Mouse (Mus musculus): ENCODE results near the gene Pabpc1l. TPM values are rescaled to one million over a fixed set of nuclear protein-coding genes. Genes with fewer than 3 reads are reported as not detected.

Gene Pabpc1l
- polyA plus RNA-seq, 1 experiment from 2014 or later, result 0.85 TPM

- Histone ChIP-seq H3K27me3 (ENCODE audit: control insufficient read depth, insufficient read depth, low read length) (no peaks in the 10 kb centered on the region), H3K36me3 (ENCODE audit: control insufficient read depth, insufficient read depth, low read length) (no peaks in the 10 kb centered on the region), H3K27ac (replicated peaks) (no peak overlapping the region), H3K4me1 (replicated peaks; ENCODE audit: control insufficient read depth, insufficient read depth) (peaks cover 3% of the 10 kb centered on the region; the same call in 1 of the 2 replicates), H3K9ac (ENCODE audit: low read length) (no peak overlapping the region), H3K4me2 (replicated peaks; ENCODE audit: low read depth) (no peak overlapping the region), H3K4me3 (ENCODE audit: low read depth, low read length) (no peak overlapping the region), H3K9me3 (ENCODE audit: control insufficient read depth, low read length) (no peaks in the 10 kb centered on the region)
- TF ChIP-seq EP300 (optimal IDR thresholded peaks at IDR 0.05) (no peak), CTCF (IDR thresholded peaks at IDR 0.05; ENCODE audit: low read depth) (no peak)
- no peak for ATAC-seq (ENCODE audit: low FRiP score, low TSS enrichment)
- no peak for DNase-seq (ENCODE audit: low spot score)
- WGBS, result 80% methylated on average over 7 of the region's 7 CpGs
These were observed 47.9 kb downstream of the Pabpc1l start for GRCm38 (mm10) chr2:164073120-164073519.

GRCm38 (mm10) chr2:164073918-164074578 lies 48.8 kb downstream of the Pabpc1l start:
- Histone ChIP-seq H3K4me1 (replicated peaks; ENCODE audit: control insufficient read depth, insufficient read depth) (peaks cover 3% of the 10 kb centered on the region; the same call in 1 of the 2 replicates), H3K27me3 (ENCODE audit: control insufficient read depth, insufficient read depth, low read length) (no peaks in the 10 kb centered on the region), H3K9ac (ENCODE audit: low read length) (peak overlapping the region; percentile 82), H3K4me3 (ENCODE audit: low read depth, low read length) (peak overlapping the region; percentile 87), H3K36me3 (ENCODE audit: control insufficient read depth, insufficient read depth, low read length) (no peaks in the 10 kb centered on the region), H3K4me2 (replicated peaks; ENCODE audit: low read depth) (peak overlapping the region; percentile 81), H3K27ac (replicated peaks) (peak overlapping the region; percentile 63), H3K9me3 (ENCODE audit: control insufficient read depth, low read length) (no peaks in the 10 kb centered on the region)
- DNase-seq (ENCODE audit: low spot score), result peak; percentile 99
- ATAC-seq (ENCODE audit: low FRiP score, low TSS enrichment), result peak; percentile 90
- WGBS, result under 1% methylated on average over 48 of the region's 48 CpGs
- TF ChIP-seq CTCF (IDR thresholded peaks at IDR 0.05; ENCODE audit: low read depth), result peak; percentile 94
- TF ChIP-seq EP300 (optimal IDR thresholded peaks at IDR 0.05), result no peak

- WGBS, result 23% methylated on average over 5 of the region's 5 CpGs
These were observed 49.8 kb downstream of the Pabpc1l start for GRCm38 (mm10) chr2:164075088-164075487.

GRCm38 (mm10) chr2:164076874-164077425 lies 51.7 kb downstream of the Pabpc1l start:
- no peak for ATAC-seq (ENCODE audit: low FRiP score, low TSS enrichment)

More at GRCm38 (mm10) chr2:164075088-164075487, 49.8 kb downstream of the Pabpc1l start:
- peak overlapping the region; percentile 81 for H3K4me2 ChIP-seq (replicated peaks; ENCODE audit: low read depth)
- no peaks in the 10 kb centered on the region for H3K36me3 ChIP-seq (ENCODE audit: control insufficient read depth, insufficient read depth, low read length)
- no peak overlapping the region; the same call in 1 of the 2 replicates for H3K27ac ChIP-seq (replicated peaks)
- no peaks in the 10 kb centered on the region for H3K27me3 ChIP-seq (ENCODE audit: control insufficient read depth, insufficient read depth, low read length)
- H3K4me1 ChIP-seq (replicated peaks; ENCODE audit: control insufficient read depth, insufficient read depth), result peaks cover under 1% of the 10 kb centered on the region; the same call in 1 of the 2 replicates
- no peaks in the 10 kb centered on the region for H3K9me3 ChIP-seq (ENCODE audit: control insufficient read depth, low read length)
- H3K4me3 ChIP-seq (ENCODE audit: low read depth, low read length), result peak overlapping the region; percentile 87
- TF ChIP-seq EP300 (optimal IDR thresholded peaks at IDR 0.05), result no peak
- no peak for TF ChIP-seq CTCF (IDR thresholded peaks at IDR 0.05; ENCODE audit: low read depth)
- H3K9ac ChIP-seq (ENCODE audit: low read length), result no peak overlapping the region
- DNase-seq (ENCODE audit: low spot score) (peak; percentile 35), ATAC-seq (ENCODE audit: low FRiP score, low TSS enrichment) (no peak)

GRCm38 (mm10) chr2:164077875-164078274 lies 52.6 kb downstream of the Pabpc1l start:
- Histone ChIP-seq H3K9me3 (ENCODE audit: control insufficient read depth, low read length) (no peaks in the 10 kb centered on the region), H3K27ac (replicated peaks) (no peak overlapping the region), H3K4me3 (ENCODE audit: low read depth, low read length) (no peak overlapping the region), H3K4me1 (replicated peaks; ENCODE audit: control insufficient read depth, insufficient read depth) (no peaks in the 10 kb centered on the region), H3K36me3 (ENCODE audit: control insufficient read depth, insufficient read depth, low read length) (peaks cover 9% of the 10 kb centered on the region), H3K27me3 (ENCODE audit: control insufficient read depth, insufficient read depth, low read length) (no peaks in the 10 kb centered on the region), H3K4me2 (replicated peaks; ENCODE audit: low read depth) (no peak overlapping the region), H3K9ac (ENCODE audit: low read length) (no peak overlapping the region)
- 55% methylated on average over 5 of the region's 5 CpGs for WGBS
- DNase-seq (ENCODE audit: low spot score) (no peak), ATAC-seq (ENCODE audit: low FRiP score, low TSS enrichment) (no peak)
- TF ChIP-seq CTCF (IDR thresholded peaks at IDR 0.05; ENCODE audit: low read depth), result no peak
- no peak for TF ChIP-seq EP300 (optimal IDR thresholded peaks at IDR 0.05)

More at GRCm38 (mm10) chr2:164076874-164077425, 51.7 kb downstream of the Pabpc1l start:
- Histone ChIP-seq H3K27ac (replicated peaks) (no peak overlapping the region), H3K4me2 (replicated peaks; ENCODE audit: low read depth) (no peak overlapping the region), H3K36me3 (ENCODE audit: control insufficient read depth, insufficient read depth, low read length) (peaks cover 9% of the 10 kb centered on the region), H3K4me1 (replicated peaks; ENCODE audit: control insufficient read depth, insufficient read depth) (no peaks in the 10 kb centered on the region), H3K9me3 (ENCODE audit: control insufficient read depth, low read length) (no peaks in the 10 kb centered on the region), H3K27me3 (ENCODE audit: control insufficient read depth, insufficient read depth, low read length) (no peaks in the 10 kb centered on the region), H3K9ac (ENCODE audit: low read length) (no peak overlapping the region), H3K4me3 (ENCODE audit: low read depth, low read length) (no peak overlapping the region)
- TF ChIP-seq CTCF (IDR thresholded peaks at IDR 0.05; ENCODE audit: low read depth), result no peak
- TF ChIP-seq EP300 (optimal IDR thresholded peaks at IDR 0.05), result no peak
- 78% methylated on average over 8 of the region's 8 CpGs for WGBS
- no peak for DNase-seq (ENCODE audit: low spot score)

GRCm38 (mm10) chr2:164079488-164079887 lies 54.2 kb downstream of the Pabpc1l start:
- no peak overlapping the region for H3K4me3 ChIP-seq (ENCODE audit: low read depth, low read length)
- H3K27me3 ChIP-seq (ENCODE audit: control insufficient read depth, insufficient read depth, low read length), result no peaks in the 10 kb centered on the region
- TF ChIP-seq CTCF (IDR thresholded peaks at IDR 0.05; ENCODE audit: low read depth) (no peak), EP300 (optimal IDR thresholded peaks at IDR 0.05) (no peak)
- ATAC-seq (ENCODE audit: low FRiP score, low TSS enrichment) (no peak), DNase-seq (ENCODE audit: low spot score) (no peak)
- H3K36me3 ChIP-seq (ENCODE audit: control insufficient read depth, insufficient read depth, low read length), result peaks cover 15% of the 10 kb centered on the region
- no peaks in the 10 kb centered on the region for H3K4me1 ChIP-seq (replicated peaks; ENCODE audit: control insufficient read depth, insufficient read depth)
- H3K27ac ChIP-seq (replicated peaks), result no peak overlapping the region
- no peak overlapping the region for H3K4me2 ChIP-seq (replicated peaks; ENCODE audit: low read depth)
- H3K9ac ChIP-seq (ENCODE audit: low read length), result no peak overlapping the region
- H3K9me3 ChIP-seq (ENCODE audit: control insufficient read depth, low read length), result no peaks in the 10 kb centered on the region
- WGBS, result 75% methylated on average over 6 of the region's 6 CpGs

Data from stomach, postnatal 0 days (tissue).